Mouse (Mus musculus): ENCODE results near the gene Rnf123.

Gene Rnf123

GRCm38 (mm10) chr9:108082988-108083431 is at the start of gene Rnf123:
Gene Rnf123 (minus strand): TSS chr9:108083346.
- no peak for DNase-seq (ENCODE audit: low spot score)

GRCm38 (mm10) chr9:108132373-108132772 is 49.2 kb upstream of the Rnf123 start:
- DNase-seq (ENCODE audit: low spot score): no peak

- DNase-seq (ENCODE audit: low spot score): no peak
Observed at GRCm38 (mm10) chr9:108131502-108131901, 48.4 kb upstream of the Rnf123 start.

GRCm38 (mm10) chr9:108129042-108129948 is 46.1 kb upstream of the Rnf123 start:
- DNase-seq (ENCODE audit: low spot score): no peak

- DNase-seq (ENCODE audit: low spot score): no peak
Observed at GRCm38 (mm10) chr9:108128248-108128647, 45.1 kb upstream of the Rnf123 start.

- DNase-seq (ENCODE audit: low spot score): no peak
Observed at GRCm38 (mm10) chr9:108126436-108127180, 43.5 kb upstream of the Rnf123 start.

- DNase-seq (ENCODE audit: low spot score): no peak
Observed at GRCm38 (mm10) chr9:108125731-108126130, 42.6 kb upstream of the Rnf123 start.

GRCm38 (mm10) chr9:108123916-108124315 is 40.8 kb upstream of the Rnf123 start:
- no peak for DNase-seq (ENCODE audit: low spot score)

GRCm38 (mm10) chr9:108121170-108121969 is 38.2 kb upstream of the Rnf123 start:
- no peak for DNase-seq (ENCODE audit: low spot score)

GRCm38 (mm10) chr9:108120671-108121070 is 37.5 kb upstream of the Rnf123 start:
- no peak for DNase-seq (ENCODE audit: low spot score)

- no peak for DNase-seq (ENCODE audit: low spot score)
Observed at GRCm38 (mm10) chr9:108119891-108120411, 36.8 kb upstream of the Rnf123 start.

- no peak for DNase-seq (ENCODE audit: low spot score)
Observed at GRCm38 (mm10) chr9:108117143-108117542, 34.0 kb upstream of the Rnf123 start.

- no peak for DNase-seq (ENCODE audit: low spot score)
Observed at GRCm38 (mm10) chr9:108115290-108116077, 32.3 kb upstream of the Rnf123 start.

GRCm38 (mm10) chr9:108112719-108113340 is 29.7 kb upstream of the Rnf123 start:
- no peak for DNase-seq (ENCODE audit: low spot score)

- no peak for DNase-seq (ENCODE audit: low spot score)
Observed at GRCm38 (mm10) chr9:108111593-108112121, 28.5 kb upstream of the Rnf123 start.

GRCm38 (mm10) chr9:108111101-108111592 is 28.0 kb upstream of the Rnf123 start:
- no peak for DNase-seq (ENCODE audit: low spot score)

GRCm38 (mm10) chr9:108110160-108110559 is 27.0 kb upstream of the Rnf123 start:
- no peak for DNase-seq (ENCODE audit: low spot score)

- DNase-seq (ENCODE audit: low spot score): no peak
Observed at GRCm38 (mm10) chr9:108107867-108108266, 24.7 kb upstream of the Rnf123 start.

GRCm38 (mm10) chr9:108106090-108106489 is 22.9 kb upstream of the Rnf123 start:
- DNase-seq (ENCODE audit: low spot score): no peak

GRCm38 (mm10) chr9:108105549-108105863 is 22.4 kb upstream of the Rnf123 start:
- DNase-seq (ENCODE audit: low spot score): no peak
